Mouse (Mus musculus): ENCODE results near the gene Depp1. TPM values are rescaled to one million over a fixed set of nuclear protein-coding genes. Genes with fewer than 3 reads are reported as not detected.
A peak's percentile ranks its signal among the peaks of the same experiment; 100 is the strongest.

Depp1 gene
- polyA plus RNA-seq, 1 experiment, result 70.1 TPM

- H3K4me1 ChIP-seq (ENCODE audit: control insufficient read depth, insufficient read depth, low read length), result peaks cover 16% of the 10 kb centered on the region
- H3K4me3 ChIP-seq (replicated peaks; ENCODE audit: extremely low read depth, low read depth, low read length), result no peak overlapping the region
- peak; percentile 81 for DNase-seq
- TF ChIP-seq CTCF (IDR thresholded peaks at IDR 0.05; ENCODE audit: insufficient read depth, low read length), result peak; percentile 90
- no peak for TF ChIP-seq POLR2A (IDR thresholded peaks at IDR 0.05; ENCODE audit: borderline replicate concordance, extremely low read depth, low read depth, low read length)
- 45% methylated on average over 1 of the region's 1 CpGs for WGBS
Measured at GRCm38 (mm10) chr6:116632129-116632528, 18.3 kb upstream of the Depp1 start.

DNA sequence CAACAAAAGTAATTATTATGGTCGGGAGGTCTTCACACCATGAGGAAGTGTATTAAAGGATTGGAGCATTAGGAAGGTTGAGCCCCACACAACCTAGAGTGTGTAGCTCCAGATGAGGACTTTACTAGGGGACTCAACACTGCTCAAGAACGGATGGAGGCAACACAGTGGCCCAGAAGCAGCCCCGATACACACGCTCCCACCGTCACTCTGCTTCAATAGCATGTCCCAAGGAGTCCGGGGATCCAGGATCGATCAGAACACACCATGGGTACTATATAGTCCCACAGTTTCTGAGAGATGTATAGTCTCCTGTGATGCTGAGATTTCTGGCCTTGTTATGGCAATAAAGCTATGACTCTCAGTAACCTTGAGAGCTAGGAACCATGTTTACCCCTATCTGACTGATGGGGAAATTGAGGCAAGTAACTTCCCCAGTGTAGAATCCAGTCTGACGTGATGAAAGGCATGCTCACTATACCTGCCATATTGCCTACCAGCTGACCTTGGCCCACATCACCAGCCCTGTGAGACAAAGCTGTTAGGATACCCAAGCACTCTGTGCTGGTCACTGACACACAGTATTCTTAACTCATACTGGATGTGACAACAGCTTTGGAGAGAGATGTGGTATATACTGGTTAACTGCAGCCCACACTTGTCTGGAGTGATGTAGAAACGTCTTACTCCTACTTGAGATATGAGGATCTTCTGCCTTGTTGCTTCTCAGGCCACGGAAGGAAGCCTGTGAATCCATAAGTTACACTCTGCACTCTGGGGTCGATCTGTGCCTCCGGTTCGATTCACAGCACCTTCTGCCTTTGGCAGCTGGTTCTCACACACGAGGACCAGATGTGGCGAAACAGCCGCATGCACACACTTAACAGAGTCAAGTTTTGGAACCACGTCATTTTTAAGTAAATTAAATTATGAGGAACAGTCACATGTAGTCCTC lies 16.4 kb upstream of the Depp1 start:
- 86% methylated on average over 17 of the region's 17 CpGs for WGBS

GRCm38 (mm10) chr6:116635251-116636180 lies 14.9 kb upstream of the Depp1 start:
- peaks cover 34% of the 10 kb centered on the region for H3K4me1 ChIP-seq (ENCODE audit: control insufficient read depth, insufficient read depth, low read length)
- peak; percentile 78 for DNase-seq
- H3K4me3 ChIP-seq (replicated peaks; ENCODE audit: extremely low read depth, low read depth, low read length), result no peak overlapping the region
- WGBS, result 29% methylated on average over 10 of the region's 10 CpGs
- TF ChIP-seq POLR2A (IDR thresholded peaks at IDR 0.05; ENCODE audit: borderline replicate concordance, extremely low read depth, low read depth, low read length), result 0 out of 2 replicates have a peak, but pooled peaks have one; percentile 14
- no peak for TF ChIP-seq CTCF (IDR thresholded peaks at IDR 0.05; ENCODE audit: insufficient read depth, low read length)

More for the DNA sequence above, 16.4 kb upstream of the Depp1 start:
- peaks cover 29% of the 10 kb centered on the region for H3K4me1 ChIP-seq (ENCODE audit: control insufficient read depth, insufficient read depth, low read length)
- TF ChIP-seq CTCF (IDR thresholded peaks at IDR 0.05; ENCODE audit: insufficient read depth, low read length) (no peak), POLR2A (IDR thresholded peaks at IDR 0.05; ENCODE audit: borderline replicate concordance, extremely low read depth, low read depth, low read length) (no peak)
- H3K4me3 ChIP-seq (replicated peaks; ENCODE audit: extremely low read depth, low read depth, low read length), result no peak overlapping the region
- DNase-seq, result no peak

DNA sequence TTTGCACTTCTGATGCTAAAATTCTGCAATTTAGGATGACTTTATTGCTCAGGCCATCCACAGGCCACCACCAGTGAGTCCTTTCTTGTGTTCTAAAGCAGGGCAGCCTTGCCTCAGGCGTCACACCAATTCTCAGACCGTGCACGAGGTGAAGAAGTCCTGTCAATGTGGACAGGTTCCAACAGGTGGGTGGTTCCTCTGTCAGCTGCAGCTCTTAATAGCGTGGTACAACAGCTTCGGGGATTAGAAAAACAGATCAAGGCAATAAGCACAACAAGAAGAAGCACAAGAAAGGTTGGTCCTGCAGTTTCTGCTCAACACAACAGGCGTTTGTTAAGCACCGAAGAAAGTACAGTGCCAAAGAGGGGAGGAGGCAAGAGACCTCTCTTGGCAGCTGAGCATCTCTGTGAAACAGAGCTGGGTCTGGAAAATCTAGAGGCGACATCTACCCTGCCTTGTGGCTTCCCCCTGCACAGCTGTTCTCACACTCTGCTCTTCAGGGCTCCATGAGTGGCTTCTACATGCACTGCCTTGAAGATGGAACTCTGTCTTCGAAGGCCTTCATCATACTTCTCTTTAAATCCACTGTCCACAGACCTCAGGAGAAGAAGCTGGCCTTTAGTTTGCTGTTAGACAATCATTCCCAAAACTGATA lies 13.7 kb upstream of the Depp1 start:
- WGBS, result 67% methylated on average over 9 of the region's 9 CpGs
- Histone ChIP-seq H3K4me3 (replicated peaks; ENCODE audit: extremely low read depth, low read depth, low read length) (no peak overlapping the region), H3K4me1 (ENCODE audit: control insufficient read depth, insufficient read depth, low read length) (peaks cover 34% of the 10 kb centered on the region)
- no peak for DNase-seq
- no peak for TF ChIP-seq CTCF (IDR thresholded peaks at IDR 0.05; ENCODE audit: insufficient read depth, low read length)
- TF ChIP-seq POLR2A (IDR thresholded peaks at IDR 0.05; ENCODE audit: borderline replicate concordance, extremely low read depth, low read depth, low read length), result no peak

DNA sequence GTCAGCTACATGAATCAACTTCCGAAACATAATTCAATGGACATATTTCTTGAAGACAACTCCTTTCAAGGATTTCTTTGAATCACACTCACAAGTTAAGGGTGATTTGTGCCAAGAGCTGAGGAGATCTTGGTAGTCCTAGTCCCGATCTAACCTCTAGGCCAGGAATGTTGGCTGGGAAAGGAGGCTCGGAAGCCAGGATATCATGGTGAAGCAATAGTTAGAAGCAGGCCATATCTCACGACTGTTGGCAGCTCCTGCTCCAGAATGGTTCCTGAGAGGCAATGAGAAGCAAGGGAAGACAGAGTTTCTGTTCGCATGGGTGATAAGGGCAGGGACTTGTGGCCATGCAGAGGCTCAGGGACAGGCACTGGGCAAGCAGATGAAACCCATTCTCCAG lies 12.9 kb upstream of the Depp1 start:
- no peak for TF ChIP-seq CTCF (IDR thresholded peaks at IDR 0.05; ENCODE audit: insufficient read depth, low read length)
- TF ChIP-seq POLR2A (IDR thresholded peaks at IDR 0.05; ENCODE audit: borderline replicate concordance, extremely low read depth, low read depth, low read length), result no peak
- DNase-seq, result no peak
- WGBS, result 55% methylated on average over 5 of the region's 5 CpGs
- Histone ChIP-seq H3K4me1 (ENCODE audit: control insufficient read depth, insufficient read depth, low read length) (peaks cover 34% of the 10 kb centered on the region), H3K4me3 (replicated peaks; ENCODE audit: extremely low read depth, low read depth, low read length) (no peak overlapping the region)

GRCm38 (mm10) chr6:116638871-116639270 lies 11.5 kb upstream of the Depp1 start:
- TF ChIP-seq POLR2A (IDR thresholded peaks at IDR 0.05; ENCODE audit: borderline replicate concordance, extremely low read depth, low read depth, low read length), result no peak
- 70% methylated on average over 2 of the region's 2 CpGs for WGBS
- Histone ChIP-seq H3K4me3 (replicated peaks; ENCODE audit: extremely low read depth, low read depth, low read length) (no peak overlapping the region), H3K4me1 (ENCODE audit: control insufficient read depth, insufficient read depth, low read length) (peaks cover 39% of the 10 kb centered on the region)
- DNase-seq, result no peak

GRCm38 (mm10) chr6:116639663-116640062 lies 10.7 kb upstream of the Depp1 start:
- TF ChIP-seq CTCF (IDR thresholded peaks at IDR 0.05; ENCODE audit: insufficient read depth, low read length), result no peak
- TF ChIP-seq POLR2A (IDR thresholded peaks at IDR 0.05; ENCODE audit: borderline replicate concordance, extremely low read depth, low read depth, low read length), result no peak
- 45% methylated on average over 2 of the region's 2 CpGs for WGBS
- Histone ChIP-seq H3K4me1 (ENCODE audit: control insufficient read depth, insufficient read depth, low read length) (peaks cover 47% of the 10 kb centered on the region), H3K4me3 (replicated peaks; ENCODE audit: extremely low read depth, low read depth, low read length) (no peak overlapping the region)
- no peak for DNase-seq

- TF ChIP-seq CTCF (IDR thresholded peaks at IDR 0.05; ENCODE audit: insufficient read depth, low read length) (no peak), POLR2A (IDR thresholded peaks at IDR 0.05; ENCODE audit: borderline replicate concordance, extremely low read depth, low read depth, low read length) (no peak)
- no peak for DNase-seq
- WGBS, result 83% methylated on average over 11 of the region's 11 CpGs
- Histone ChIP-seq H3K4me3 (replicated peaks; ENCODE audit: extremely low read depth, low read depth, low read length) (no peak overlapping the region), H3K4me1 (ENCODE audit: control insufficient read depth, insufficient read depth, low read length) (peaks cover 32% of the 10 kb centered on the region)
Measured at GRCm38 (mm10) chr6:116642942-116643341, 7.5 kb upstream of the Depp1 start.

DNA sequence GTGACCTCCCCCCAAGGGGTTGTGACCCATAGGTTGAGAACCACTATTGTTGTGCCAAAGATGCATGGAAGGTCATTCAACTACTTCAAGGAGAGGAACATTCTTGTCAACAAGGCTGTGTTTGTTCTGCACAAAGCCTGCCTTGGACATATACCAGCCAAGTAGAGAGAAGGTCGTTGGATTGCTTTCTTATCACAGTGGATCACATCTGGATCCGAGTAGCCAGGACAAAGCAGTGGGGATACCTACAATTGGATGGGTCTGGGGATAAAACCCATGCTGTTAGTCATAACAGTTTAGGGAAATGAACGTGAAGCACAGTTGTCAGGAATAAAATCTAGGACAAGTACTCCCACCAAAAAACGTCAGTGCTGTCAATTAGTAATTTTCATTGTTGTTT lies 6.5 kb upstream of the Depp1 start:
- 36% methylated on average over 4 of the region's 4 CpGs for WGBS
- Histone ChIP-seq H3K4me3 (replicated peaks; ENCODE audit: extremely low read depth, low read depth, low read length) (no peak overlapping the region), H3K4me1 (ENCODE audit: control insufficient read depth, insufficient read depth, low read length) (peaks cover 25% of the 10 kb centered on the region)
- no peak for TF ChIP-seq CTCF (IDR thresholded peaks at IDR 0.05; ENCODE audit: insufficient read depth, low read length)
- no peak for TF ChIP-seq POLR2A (IDR thresholded peaks at IDR 0.05; ENCODE audit: borderline replicate concordance, extremely low read depth, low read depth, low read length)
- no peak for DNase-seq

Data from lung, adult 2 months (tissue).